Mouse (Mus musculus) bone marrow macrophage, adult 2 months (primary cell): ENCODE measurements at regions not wholly inside any gene's neighbourhood (a gene's known extent, or its start where the extent isn't known, plus 50 kb on each side); places are given as distances from the start of the nearest gene placed in this dataset.

Experiments used
- CTCF ChIP-seq: IDR thresholded peaks from 2 replicates; pipeline ENCODE4 v1.5.1; 2012; ENCODE audit warnings: low read depth, mild to moderate bottlenecking, low read length, moderate library complexity
- POLR2A ChIP-seq: IDR thresholded peaks from 2 replicates; pipeline ENCODE4 v1.6.1; 2012; ENCODE audit warnings: mild to moderate bottlenecking, low read depth, low read length, borderline replicate concordance

- no peak for TF ChIP-seq CTCF
- TF ChIP-seq POLR2A = no peak
Measured at GRCm38 (mm10) chr1:166807163-166807945, 125.7 kb upstream of the Fmo9 start.
